Mouse (Mus musculus): ENCODE data around the gene Pam16. TPM values are rescaled to one million over a fixed set of nuclear protein-coding genes. Genes with fewer than 3 reads are reported as not detected.

Pam16 gene
- polyA plus RNA-seq, 1 experiment: 34.8 TPM

DNA sequence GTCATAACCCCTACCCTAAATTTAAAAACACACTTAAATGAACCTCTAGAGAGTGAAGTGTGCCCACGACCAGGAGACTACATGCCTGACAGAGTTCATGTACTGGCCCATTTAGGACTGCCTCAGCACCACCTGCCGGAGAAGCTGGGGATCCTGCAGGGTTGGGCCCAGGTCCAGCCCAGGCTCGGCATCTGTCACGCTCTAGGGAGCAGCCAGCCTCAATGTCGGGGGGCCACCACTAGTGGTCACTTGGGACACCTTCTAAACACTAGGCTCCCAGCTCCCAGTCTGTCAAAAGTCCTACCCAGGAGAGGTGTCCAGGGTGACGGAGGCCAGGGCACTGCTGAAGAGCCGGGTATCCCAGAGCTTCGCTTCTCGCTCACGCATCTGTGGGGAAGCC lies 29.9 kb upstream of the Pam16 start:
- TF ChIP-seq EP300 (IDR thresholded peaks at IDR 0.05; ENCODE audit: insufficient read depth, low read depth, low read length) (no peak), CTCF (IDR thresholded peaks at IDR 0.05; ENCODE audit: low read depth, low read length) (no peak)
- Histone ChIP-seq H3K4me3 (ENCODE audit: low read depth, low read length) (no peak overlapping the region), H3K4me1 (ENCODE audit: control insufficient read depth, insufficient read depth, low read length) (no peaks in the 10 kb centered on the region), H3K36me3 (ENCODE audit: control insufficient read depth, insufficient read depth, low read length, poor library complexity, severe bottlenecking) (no peaks in the 10 kb centered on the region), H3K9me3 (replicated peaks; ENCODE audit: control insufficient read depth, insufficient read depth, low read length, poor library complexity, severe bottlenecking) (no peaks in the 10 kb centered on the region), H3K27me3 (ENCODE audit: control insufficient read depth, insufficient read depth, low read length, poor library complexity, severe bottlenecking) (no peaks in the 10 kb centered on the region), H3K27ac (ENCODE audit: insufficient read depth, low read length) (no peak overlapping the region), H3K9ac (ENCODE audit: low read depth, poor library complexity, severe bottlenecking) (no peak overlapping the region)

DNA sequence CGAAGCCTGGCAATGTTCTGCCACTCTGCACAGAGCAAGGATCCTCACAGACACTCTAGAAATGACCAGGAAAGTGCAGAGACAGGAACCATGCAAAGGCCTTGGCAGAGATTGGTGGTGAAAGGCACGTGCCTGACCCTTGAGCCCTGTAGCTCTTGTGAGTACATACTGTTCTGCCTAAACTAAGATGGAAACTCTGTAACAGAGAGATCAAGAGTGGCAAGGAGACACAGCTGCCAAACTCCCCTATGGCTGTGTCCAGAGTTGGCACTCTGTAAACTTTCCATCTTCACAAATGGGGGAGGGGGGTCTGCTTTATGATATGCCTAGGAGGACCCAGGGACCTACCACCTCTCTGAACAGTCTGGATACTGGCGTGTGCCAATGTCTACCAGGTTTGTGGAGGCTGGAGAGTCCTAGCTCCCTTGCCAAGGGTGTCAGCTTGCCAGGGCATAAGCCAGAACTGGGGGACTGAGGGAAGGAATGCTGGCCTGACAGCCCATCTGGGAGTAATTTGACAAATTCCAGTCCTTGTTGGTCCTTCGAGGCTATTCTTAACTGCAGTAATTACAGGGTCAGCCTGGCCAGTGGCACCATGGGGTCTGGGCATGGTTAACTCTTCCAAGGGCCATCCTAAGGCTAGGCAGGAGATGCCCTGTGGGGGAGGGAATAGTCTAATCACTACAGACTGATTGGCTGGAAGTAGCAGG lies 28.1 kb upstream of the Pam16 start:
- TF ChIP-seq POLR2A (IDR thresholded peaks at IDR 0.05; ENCODE audit: insufficient read depth, low read length) (no peak), EP300 (IDR thresholded peaks at IDR 0.05; ENCODE audit: insufficient read depth, low read depth, low read length) (no peak), CTCF (IDR thresholded peaks at IDR 0.05; ENCODE audit: low read depth, low read length) (no peak)
- Histone ChIP-seq H3K36me3 (ENCODE audit: control insufficient read depth, insufficient read depth, low read length, poor library complexity, severe bottlenecking) (no peaks in the 10 kb centered on the region), H3K9ac (ENCODE audit: low read depth, poor library complexity, severe bottlenecking) (no peak overlapping the region), H3K27me3 (ENCODE audit: control insufficient read depth, insufficient read depth, low read length, poor library complexity, severe bottlenecking) (no peaks in the 10 kb centered on the region), H3K9me3 (replicated peaks; ENCODE audit: control insufficient read depth, insufficient read depth, low read length, poor library complexity, severe bottlenecking) (no peaks in the 10 kb centered on the region), H3K4me1 (ENCODE audit: control insufficient read depth, insufficient read depth, low read length) (no peaks in the 10 kb centered on the region), H3K27ac (ENCODE audit: insufficient read depth, low read length) (no peak overlapping the region), H3K4me3 (ENCODE audit: low read depth, low read length) (no peak overlapping the region)

DNA sequence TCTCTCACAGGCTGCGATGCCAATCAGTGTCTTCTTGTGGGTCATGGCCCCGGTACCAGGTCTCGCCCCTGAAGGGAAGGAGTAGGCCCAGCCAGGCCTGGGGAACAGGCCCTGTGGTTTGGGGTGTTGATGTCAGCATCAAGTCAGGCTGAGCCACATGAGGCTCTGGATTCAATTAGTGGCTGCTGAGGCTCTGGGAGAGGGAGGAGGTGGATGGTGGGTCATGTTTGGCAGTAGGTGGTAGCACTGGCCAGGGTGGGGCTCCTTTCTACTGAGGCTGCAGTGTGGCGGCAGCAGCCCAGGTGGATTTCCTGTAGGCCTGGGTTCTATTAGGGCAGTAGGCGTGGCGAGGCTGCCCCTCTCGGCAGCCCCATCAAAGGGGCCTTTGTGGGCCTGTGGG lies 26.8 kb upstream of the Pam16 start:
- Histone ChIP-seq H3K36me3 (ENCODE audit: control insufficient read depth, insufficient read depth, low read length, poor library complexity, severe bottlenecking) (no peaks in the 10 kb centered on the region), H3K27ac (ENCODE audit: insufficient read depth, low read length) (no peak overlapping the region), H3K4me3 (ENCODE audit: low read depth, low read length) (no peak overlapping the region), H3K9me3 (replicated peaks; ENCODE audit: control insufficient read depth, insufficient read depth, low read length, poor library complexity, severe bottlenecking) (no peaks in the 10 kb centered on the region), H3K9ac (ENCODE audit: low read depth, poor library complexity, severe bottlenecking) (no peak overlapping the region), H3K4me1 (ENCODE audit: control insufficient read depth, insufficient read depth, low read length) (no peaks in the 10 kb centered on the region), H3K27me3 (ENCODE audit: control insufficient read depth, insufficient read depth, low read length, poor library complexity, severe bottlenecking) (no peaks in the 10 kb centered on the region)
- no peak for TF ChIP-seq POLR2A (IDR thresholded peaks at IDR 0.05; ENCODE audit: insufficient read depth, low read length)
- no peak for TF ChIP-seq CTCF (IDR thresholded peaks at IDR 0.05; ENCODE audit: low read depth, low read length)
- TF ChIP-seq EP300 (IDR thresholded peaks at IDR 0.05; ENCODE audit: insufficient read depth, low read depth, low read length): no peak

DNA sequence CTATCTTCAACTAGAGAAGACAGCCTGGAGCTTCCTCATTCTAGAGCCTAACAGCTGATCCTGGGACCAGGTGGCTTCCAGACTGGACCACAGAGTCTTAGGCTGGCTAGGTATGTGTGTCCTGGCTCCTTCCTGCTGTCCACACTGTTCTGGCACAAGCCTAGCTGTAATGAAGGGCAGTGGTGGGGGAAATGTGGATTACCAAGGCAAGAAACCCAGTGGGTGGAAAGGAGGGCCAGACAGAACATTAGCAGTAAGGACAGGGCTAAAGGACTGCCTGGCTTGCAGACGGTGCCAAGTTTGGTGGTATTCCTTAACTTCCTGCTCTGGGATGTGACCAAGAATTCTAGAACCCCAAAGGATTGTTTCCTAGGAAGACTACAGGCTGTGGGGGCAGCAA lies 26.3 kb upstream of the Pam16 start:
- Histone ChIP-seq H3K9me3 (replicated peaks; ENCODE audit: control insufficient read depth, insufficient read depth, low read length, poor library complexity, severe bottlenecking) (no peaks in the 10 kb centered on the region), H3K36me3 (ENCODE audit: control insufficient read depth, insufficient read depth, low read length, poor library complexity, severe bottlenecking) (no peaks in the 10 kb centered on the region), H3K9ac (ENCODE audit: low read depth, poor library complexity, severe bottlenecking) (no peak overlapping the region), H3K27ac (ENCODE audit: insufficient read depth, low read length) (no peak overlapping the region), H3K4me3 (ENCODE audit: low read depth, low read length) (no peak overlapping the region), H3K4me1 (ENCODE audit: control insufficient read depth, insufficient read depth, low read length) (no peaks in the 10 kb centered on the region), H3K27me3 (ENCODE audit: control insufficient read depth, insufficient read depth, low read length, poor library complexity, severe bottlenecking) (no peaks in the 10 kb centered on the region)
- TF ChIP-seq CTCF (IDR thresholded peaks at IDR 0.05; ENCODE audit: low read depth, low read length) (no peak), EP300 (IDR thresholded peaks at IDR 0.05; ENCODE audit: insufficient read depth, low read depth, low read length) (no peak), POLR2A (IDR thresholded peaks at IDR 0.05; ENCODE audit: insufficient read depth, low read length) (no peak)

DNA sequence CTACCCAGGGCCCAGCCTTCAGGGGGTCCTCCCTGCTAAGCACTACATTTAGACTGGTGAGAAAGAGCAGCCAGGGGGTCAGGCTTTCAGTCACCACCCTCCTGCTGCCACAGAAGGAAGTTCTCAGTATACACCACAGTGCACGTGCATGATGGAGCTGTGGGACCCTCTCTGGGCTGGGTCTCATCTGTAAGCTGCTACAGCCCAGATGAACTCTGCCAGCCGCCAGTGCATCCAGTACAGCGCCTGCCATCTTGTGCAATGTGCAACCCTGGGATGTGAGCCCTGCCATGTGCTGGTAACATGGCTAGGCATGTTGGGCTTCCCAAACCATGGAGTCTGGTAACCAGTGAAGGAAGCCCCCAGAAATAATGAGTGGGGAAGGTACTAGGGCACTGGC lies 25.4 kb upstream of the Pam16 start:
- no peak overlapping the region for H3K9ac ChIP-seq (ENCODE audit: low read depth, poor library complexity, severe bottlenecking)
- TF ChIP-seq EP300 (IDR thresholded peaks at IDR 0.05; ENCODE audit: insufficient read depth, low read depth, low read length): no peak
- no peak for TF ChIP-seq CTCF (IDR thresholded peaks at IDR 0.05; ENCODE audit: low read depth, low read length)
- TF ChIP-seq POLR2A (IDR thresholded peaks at IDR 0.05; ENCODE audit: insufficient read depth, low read length): no peak
- H3K4me1 ChIP-seq (ENCODE audit: control insufficient read depth, insufficient read depth, low read length): no peaks in the 10 kb centered on the region
- no peaks in the 10 kb centered on the region for H3K36me3 ChIP-seq (ENCODE audit: control insufficient read depth, insufficient read depth, low read length, poor library complexity, severe bottlenecking)
- H3K4me3 ChIP-seq (ENCODE audit: low read depth, low read length): no peak overlapping the region
- H3K9me3 ChIP-seq (replicated peaks; ENCODE audit: control insufficient read depth, insufficient read depth, low read length, poor library complexity, severe bottlenecking): no peaks in the 10 kb centered on the region
- no peak overlapping the region for H3K27ac ChIP-seq (ENCODE audit: insufficient read depth, low read length)
- no peaks in the 10 kb centered on the region for H3K27me3 ChIP-seq (ENCODE audit: control insufficient read depth, insufficient read depth, low read length, poor library complexity, severe bottlenecking)

DNA sequence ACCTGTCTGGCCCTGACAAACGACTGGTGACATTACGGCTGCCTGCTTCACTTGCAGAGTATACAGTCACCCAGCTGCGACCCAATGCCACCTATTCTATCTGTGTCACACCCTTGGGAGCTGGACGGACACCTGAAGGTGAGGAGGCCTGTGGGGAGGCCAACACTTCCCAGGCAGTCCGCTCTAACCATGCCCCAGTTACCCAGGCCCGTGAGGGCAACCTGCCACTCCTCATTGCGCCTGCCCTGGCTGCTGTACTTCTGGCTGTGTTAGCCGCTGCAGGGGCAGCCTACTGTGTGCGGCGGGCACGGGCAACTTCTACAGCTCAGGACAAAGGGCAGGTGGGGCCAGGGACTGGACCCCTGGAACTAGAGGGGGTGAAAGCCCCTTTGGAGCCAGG lies 24.9 kb upstream of the Pam16 start:
- H3K27ac ChIP-seq (ENCODE audit: insufficient read depth, low read length): no peak overlapping the region
- no peak for TF ChIP-seq POLR2A (IDR thresholded peaks at IDR 0.05; ENCODE audit: insufficient read depth, low read length)
- TF ChIP-seq EP300 (IDR thresholded peaks at IDR 0.05; ENCODE audit: insufficient read depth, low read depth, low read length): no peak
- TF ChIP-seq CTCF (IDR thresholded peaks at IDR 0.05; ENCODE audit: low read depth, low read length): no peak
- H3K4me1 ChIP-seq (ENCODE audit: control insufficient read depth, insufficient read depth, low read length): no peaks in the 10 kb centered on the region
- no peaks in the 10 kb centered on the region for H3K36me3 ChIP-seq (ENCODE audit: control insufficient read depth, insufficient read depth, low read length, poor library complexity, severe bottlenecking)
- H3K9me3 ChIP-seq (replicated peaks; ENCODE audit: control insufficient read depth, insufficient read depth, low read length, poor library complexity, severe bottlenecking): no peaks in the 10 kb centered on the region
- H3K9ac ChIP-seq (ENCODE audit: low read depth, poor library complexity, severe bottlenecking): no peak overlapping the region
- no peak overlapping the region for H3K4me3 ChIP-seq (ENCODE audit: low read depth, low read length)
- H3K27me3 ChIP-seq (ENCODE audit: control insufficient read depth, insufficient read depth, low read length, poor library complexity, severe bottlenecking): no peaks in the 10 kb centered on the region
